Mouse (Mus musculus) kidney, adult 2 months (tissue): ENCODE data around the gene Trim41. TPM values are rescaled to one million over a fixed set of nuclear protein-coding genes. Genes with fewer than 3 reads are reported as not detected.
A peak's percentile ranks its signal among the peaks of the same experiment; 100 is the strongest.

Source experiments
- DNase-seq: peaks from one replicate; pipeline ENCODE4 v3.0.0; 2021
- H3K27ac ChIP-seq: fragments of 200-500 bp; 2 replicates; pipeline ENCODE4 v1.5.1; 2012; ENCODE audit warnings: low read depth, low read length, control low read depth, inconsistent platforms; ENCODE audit not compliant: insufficient read depth
- H3K27me3 ChIP-seq: fragments of 200-500 bp; replicated peaks from 2 replicates; pipeline ENCODE4 v1.6.1; 2012; ENCODE audit warnings: mild to moderate bottlenecking, moderate library complexity, low read length, inconsistent platforms; ENCODE audit not compliant: control insufficient read depth, insufficient read depth
- H3K36me3 ChIP-seq: fragments of 200-500 bp; 2 replicates; pipeline ENCODE4 v1.6.1; 2012; ENCODE audit warnings: mild to moderate bottlenecking, moderate library complexity, low read length, inconsistent platforms; ENCODE audit not compliant: control insufficient read depth, insufficient read depth
- H3K4me1 ChIP-seq: fragments of 200-500 bp; 2 replicates; pipeline ENCODE4 v1.6.1; 2011; ENCODE audit warnings: low read length; ENCODE audit not compliant: control insufficient read depth, insufficient read depth
- H3K4me3 ChIP-seq: fragments of 200-500 bp; 2 replicates; pipeline ENCODE4 v1.5.1; 2011; ENCODE audit warnings: mild to moderate bottlenecking, low read depth, low read length, control low read depth; ENCODE audit not compliant: insufficient read depth
- CTCF ChIP-seq: fragments of 200-500 bp; conservative IDR thresholded peaks from 2 replicates; pipeline ENCODE4 v1.5.1; 2011; ENCODE audit warnings: low read depth, mild to moderate bottlenecking, control low read depth, low read length, moderate library complexity, mixed read lengths; ENCODE audit not compliant: insufficient read depth, insufficient read length
- POLR2A ChIP-seq: fragments of 200-500 bp; IDR thresholded peaks from one replicate; pipeline ENCODE4 v1.6.1; 2011; ENCODE audit warnings: low read depth, low read length, control low read depth
- WGBS: fragments of 180-500 bp; shearing (Covaris S2); methylation state at CpG from one replicate; pipeline ENCODE4 v1.1.7; 2018; 5-methylcytosine and 5-hydroxymethylcytosine counted together
- polyA plus RNA-seq: library from polyadenylated mRNA; depleted of rRNA; stranded (reverse); fragments of >200 nt; gene quantifications from 2 replicates; pipeline ENCODE4 v1.2.3, GENCODE M21; 2012

The Trim41 gene
- polyA plus RNA-seq, 1 experiment = 26.3 TPM

DNA sequence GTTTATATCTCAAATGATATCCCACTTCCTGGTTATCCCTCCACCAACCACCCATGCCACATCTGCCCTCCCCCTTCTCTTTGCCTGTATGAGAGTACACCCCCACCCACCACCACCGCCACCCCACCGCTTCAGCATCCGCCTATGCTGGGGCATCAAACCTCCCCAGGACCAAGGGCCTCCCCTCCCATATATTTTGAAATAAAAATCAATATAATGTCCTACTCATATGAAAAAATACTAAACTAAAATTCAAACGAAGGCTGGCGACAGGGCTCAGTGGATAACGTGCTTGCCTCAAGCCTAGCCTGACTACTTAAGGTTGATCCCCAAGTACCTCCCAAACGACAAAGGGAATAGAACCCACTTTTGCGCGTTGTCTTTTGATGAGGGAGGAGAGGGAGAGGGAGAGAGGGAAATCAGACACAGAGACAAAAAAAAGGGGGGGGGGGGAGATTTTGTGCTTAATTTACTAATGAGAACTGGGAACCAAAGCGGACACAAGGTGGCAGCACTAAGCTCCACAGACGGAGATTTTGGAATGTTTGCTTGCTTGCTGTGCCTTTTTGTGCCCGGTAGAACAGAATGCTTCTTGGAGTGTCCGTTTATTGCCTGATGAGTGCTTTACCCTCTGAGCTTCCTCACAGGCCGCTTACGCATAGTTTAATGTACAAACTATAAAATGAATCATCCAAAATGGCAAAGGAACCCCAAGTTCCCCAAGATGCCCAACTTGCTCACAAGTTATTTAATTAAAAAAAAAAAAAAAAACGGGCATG, 28.7 kb downstream of the Trim41 start:
- peak; percentile 85 for DNase-seq

DNA sequence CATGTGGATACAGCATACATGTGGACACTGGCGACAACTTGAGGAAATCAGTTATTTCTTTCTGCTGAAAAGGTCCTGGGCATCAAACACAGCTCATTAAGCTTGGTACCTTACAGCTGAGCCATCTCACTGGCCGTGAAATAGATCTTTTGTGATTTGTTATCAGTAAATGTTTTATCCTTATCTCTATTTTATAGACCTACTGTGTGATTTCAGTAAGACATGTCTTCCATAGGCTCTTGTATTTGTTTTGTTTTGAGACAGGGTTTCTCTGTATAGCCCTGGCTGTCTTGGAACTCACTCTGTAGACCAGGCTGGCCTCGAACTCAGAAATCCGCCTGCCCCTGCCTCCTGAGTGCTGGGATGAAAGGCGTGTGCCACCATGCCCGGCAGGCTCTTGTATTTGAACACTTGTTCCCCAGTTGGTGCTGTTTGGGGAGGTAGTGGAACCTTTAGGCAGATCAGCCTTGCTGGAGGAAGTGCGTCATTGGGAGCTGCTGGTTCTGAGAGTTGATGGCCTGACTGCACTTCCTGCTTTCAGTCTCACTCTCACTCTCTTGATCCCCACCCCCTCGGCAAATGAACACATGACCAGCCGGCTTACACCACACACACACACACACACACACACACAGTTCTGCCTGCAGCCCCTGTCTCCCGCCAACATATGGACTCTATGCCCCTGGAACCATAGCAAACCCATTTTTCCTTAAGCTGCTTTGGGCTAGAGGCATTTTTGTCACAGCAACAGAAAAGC, 29.5 kb downstream of the Trim41 start:
- Histone ChIP-seq H3K27me3 (no peaks in the 10 kb centered on the region), H3K4me1 (peaks cover 2% of the 10 kb centered on the region; the same call in 1 of the 2 replicates), H3K27ac (no peak overlapping the region), H3K4me3 (0 out of 2 replicates have a peak overlapping the region, but pooled peaks have one; percentile 15), H3K36me3 (no peaks in the 10 kb centered on the region)
- DNase-seq = peak; percentile 49
- TF ChIP-seq CTCF (no peak), POLR2A (no peak)
- 53% methylated on average over 10 of the region's 10 CpGs for WGBS

More for the DNA sequence above, 28.7 kb downstream of the Trim41 start:
- Histone ChIP-seq H3K36me3 (no peaks in the 10 kb centered on the region), H3K27me3 (no peaks in the 10 kb centered on the region), H3K4me1 (peaks cover 2% of the 10 kb centered on the region; the same call in 1 of the 2 replicates), H3K4me3 (peak overlapping the region; percentile 50), H3K27ac (no peak overlapping the region)
- WGBS = 10% methylated on average over 16 of the region's 16 CpGs
- TF ChIP-seq POLR2A (no peak), CTCF (peak; percentile 72)

DNA sequence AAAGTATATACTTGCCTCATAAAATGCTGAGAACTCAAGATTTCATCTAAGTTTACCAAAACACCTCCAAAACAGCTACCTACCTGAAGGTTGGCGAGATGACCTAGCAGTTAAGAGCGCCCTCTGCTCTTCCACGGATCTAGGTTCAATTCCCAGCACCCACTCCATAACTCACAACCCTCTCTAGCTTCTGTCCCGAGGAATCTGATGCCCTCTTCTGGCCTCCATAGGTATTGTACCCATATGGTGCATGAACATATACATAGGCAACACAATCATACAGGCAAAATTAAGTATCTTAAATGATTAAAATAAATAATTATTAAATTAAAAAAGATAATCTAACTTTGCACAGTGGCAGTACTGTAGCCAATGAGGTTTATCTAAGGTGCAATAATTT, 34.9 kb downstream of the Trim41 start:
- Histone ChIP-seq H3K27ac (no peak overlapping the region), H3K27me3 (no peaks in the 10 kb centered on the region), H3K36me3 (no peaks in the 10 kb centered on the region), H3K4me3 (no peak overlapping the region), H3K4me1 (no peaks in the 10 kb centered on the region)
- TF ChIP-seq POLR2A (no peak), CTCF (no peak)
- no peak for DNase-seq
- 91% methylated on average over 4 of the region's 4 CpGs for WGBS

DNA sequence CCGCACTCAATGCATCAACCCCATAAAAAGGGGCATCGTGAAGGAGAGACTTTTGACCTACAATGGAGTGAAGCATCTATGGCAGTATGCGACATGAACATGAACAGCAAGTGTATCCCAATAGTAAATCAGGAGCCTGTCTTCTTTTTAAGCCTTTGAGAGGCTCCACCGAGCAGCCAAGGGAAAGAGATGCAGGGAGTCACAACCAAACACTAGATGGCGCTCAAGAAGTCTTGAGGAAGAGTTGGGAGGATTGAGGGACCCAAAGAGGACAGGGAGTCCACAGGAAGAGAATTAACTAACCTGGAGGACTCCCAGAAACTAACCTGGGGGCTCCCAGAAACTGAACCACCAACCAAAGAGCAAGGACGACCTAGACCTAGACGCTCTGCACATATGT, 37.7 kb downstream of the Trim41 start:
- no peaks in the 10 kb centered on the region for H3K27me3 ChIP-seq
- no peak overlapping the region for H3K27ac ChIP-seq
- H3K4me3 ChIP-seq = no peak overlapping the region
- peak; percentile 40 for DNase-seq
- 45% methylated on average over 7 of the region's 7 CpGs for WGBS
- H3K4me1 ChIP-seq = no peaks in the 10 kb centered on the region
- H3K36me3 ChIP-seq = no peaks in the 10 kb centered on the region
- no peak for TF ChIP-seq POLR2A
- TF ChIP-seq CTCF = peak; percentile 59

DNA sequence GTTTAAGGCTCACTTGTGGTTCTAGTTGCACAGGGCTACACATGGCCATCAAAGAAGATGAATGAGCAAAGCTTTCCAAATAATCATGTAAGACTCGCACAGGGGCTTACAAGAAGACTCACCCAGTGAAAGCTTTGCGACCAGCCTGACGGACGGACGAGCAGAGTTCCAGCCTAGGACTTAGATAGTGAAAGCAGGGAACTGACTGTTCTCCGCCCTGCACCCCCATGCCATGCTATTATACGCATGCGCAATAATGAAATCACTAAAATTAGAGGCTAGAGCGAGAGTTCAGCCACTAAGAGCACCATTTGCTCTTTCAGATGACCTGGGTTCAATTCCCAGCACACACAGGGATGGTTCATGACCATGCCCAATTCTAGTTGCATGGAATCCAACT, 39.9 kb downstream of the Trim41 start:
- Histone ChIP-seq H3K4me3 (no peak overlapping the region), H3K27ac (no peak overlapping the region), H3K36me3 (no peaks in the 10 kb centered on the region), H3K4me1 (no peaks in the 10 kb centered on the region), H3K27me3 (no peaks in the 10 kb centered on the region)
- DNase-seq = no peak
- TF ChIP-seq CTCF (no peak), POLR2A (no peak)
- 88% methylated on average over 9 of the region's 9 CpGs for WGBS

DNA sequence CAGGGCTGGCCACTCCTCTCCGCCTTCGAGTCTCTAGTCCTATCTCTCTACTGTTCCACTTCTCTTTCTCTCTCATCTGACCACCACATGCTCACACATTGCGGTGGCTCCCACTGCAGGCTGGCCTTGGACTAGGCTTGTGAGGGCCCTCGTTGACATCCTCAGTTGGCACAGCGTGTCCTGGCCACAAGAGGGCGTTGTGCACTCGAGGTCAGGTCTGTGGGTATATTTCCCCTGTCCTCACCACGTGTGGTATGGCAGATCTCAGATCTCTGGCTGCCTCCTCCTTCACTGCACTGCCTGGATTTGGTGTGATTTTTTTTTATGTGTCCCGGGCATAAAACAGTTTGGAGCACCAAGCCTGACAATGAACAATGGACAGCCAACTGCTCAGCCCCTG, 40.5 kb downstream of the Trim41 start:
- DNase-seq = no peak
- TF ChIP-seq POLR2A (no peak), CTCF (peak; percentile 32; the same call in 1 of the 2 replicates)
- WGBS = 53% methylated on average over 9 of the region's 9 CpGs

DNA sequence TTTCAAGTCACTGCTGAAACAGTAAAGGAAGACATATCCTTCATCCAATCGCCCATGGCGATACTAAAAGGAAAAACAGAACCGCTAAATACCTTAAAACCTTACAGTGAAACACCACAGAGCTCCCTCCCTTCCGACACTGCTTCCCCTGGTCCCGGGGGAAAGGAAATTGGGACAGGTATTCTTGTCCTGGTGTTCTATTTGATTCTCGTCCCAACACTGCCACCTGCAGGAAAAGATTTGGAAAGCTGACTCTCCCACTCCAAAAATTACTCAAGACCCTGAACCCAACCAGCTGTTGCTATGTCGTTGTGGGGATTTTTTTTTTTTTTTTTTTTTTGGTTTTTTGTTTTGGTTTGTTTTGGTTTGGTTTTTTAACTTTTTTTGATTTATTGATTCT, 41.7 kb downstream of the Trim41 start:
- TF ChIP-seq CTCF = peak; percentile 29
- TF ChIP-seq POLR2A = no peak
- H3K27me3 ChIP-seq = no peaks in the 10 kb centered on the region
- WGBS = 2% methylated on average over 7 of the region's 7 CpGs
- no peaks in the 10 kb centered on the region for H3K4me1 ChIP-seq
- H3K36me3 ChIP-seq = no peaks in the 10 kb centered on the region
- no peak overlapping the region for H3K27ac ChIP-seq
- DNase-seq = peak; percentile 69
- no peak overlapping the region for H3K4me3 ChIP-seq

More for the DNA sequence above, 40.5 kb downstream of the Trim41 start:
- no peaks in the 10 kb centered on the region for H3K36me3 ChIP-seq
- H3K27me3 ChIP-seq = no peaks in the 10 kb centered on the region
- H3K4me1 ChIP-seq = no peaks in the 10 kb centered on the region
- no peak overlapping the region for H3K27ac ChIP-seq
- H3K4me3 ChIP-seq = no peak overlapping the region
